Mouse (Mus musculus): ENCODE measurements around the gene Trpm6. TPM values are rescaled to one million over a fixed set of nuclear protein-coding genes. Genes with fewer than 3 reads are reported as not detected.

Trpm6 gene
- polyA plus RNA-seq, 1 experiment, result 0.19 TPM

DNA sequence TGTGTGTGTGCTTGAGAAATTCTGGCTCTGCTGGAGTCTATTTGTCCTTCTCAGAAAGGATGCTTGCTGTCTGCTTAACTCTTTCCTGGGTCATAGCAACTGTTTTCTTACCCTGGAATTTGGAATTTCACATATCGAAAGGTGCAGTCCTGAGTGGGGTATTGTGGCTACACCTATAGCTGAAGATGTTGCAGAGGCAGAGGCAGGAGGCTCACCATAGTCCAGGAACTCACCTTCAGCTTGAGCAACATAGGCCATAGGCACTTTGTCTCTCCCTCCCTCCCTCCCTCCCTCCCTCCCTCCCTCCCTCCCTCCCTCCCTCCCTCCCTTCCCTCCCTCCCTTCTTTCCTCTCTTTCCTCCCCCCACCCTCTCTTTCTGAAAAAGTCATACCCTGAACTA, 139.8 kb downstream of the Trpm6 start:
- DNase-seq (ENCODE audit: low spot score), result no peak

GRCm38 (mm10) chr19:18890216-18890615, 140.4 kb downstream of the Trpm6 start:
- DNase-seq (ENCODE audit: low spot score), result no peak

GRCm38 (mm10) chr19:18898238-18898637, 148.5 kb downstream of the Trpm6 start:
- DNase-seq (ENCODE audit: low spot score), result no peak

- no peak for DNase-seq (ENCODE audit: low spot score)
Observed at GRCm38 (mm10) chr19:18902041-18902693, 152.4 kb downstream of the Trpm6 start.

DNA sequence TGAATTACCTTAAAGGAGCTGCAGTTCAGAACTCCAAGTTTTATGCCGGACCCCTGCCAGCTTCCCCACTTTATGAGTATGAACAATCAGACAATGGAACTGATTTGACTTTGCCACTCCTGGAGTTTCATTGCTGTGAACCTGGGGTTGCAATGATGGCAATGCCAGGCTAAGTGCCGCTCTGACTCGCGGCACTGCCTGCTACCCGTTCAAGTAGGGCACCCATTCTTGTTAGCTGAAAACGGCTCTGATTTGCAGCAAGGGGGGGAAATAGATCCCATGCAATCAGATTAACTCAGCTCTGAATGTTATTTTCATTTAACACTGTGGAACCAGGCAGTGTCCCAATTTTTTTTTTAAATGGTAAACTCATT, 152.9 kb downstream of the Trpm6 start:
- DNase-seq (ENCODE audit: low spot score), result no peak

DNA sequence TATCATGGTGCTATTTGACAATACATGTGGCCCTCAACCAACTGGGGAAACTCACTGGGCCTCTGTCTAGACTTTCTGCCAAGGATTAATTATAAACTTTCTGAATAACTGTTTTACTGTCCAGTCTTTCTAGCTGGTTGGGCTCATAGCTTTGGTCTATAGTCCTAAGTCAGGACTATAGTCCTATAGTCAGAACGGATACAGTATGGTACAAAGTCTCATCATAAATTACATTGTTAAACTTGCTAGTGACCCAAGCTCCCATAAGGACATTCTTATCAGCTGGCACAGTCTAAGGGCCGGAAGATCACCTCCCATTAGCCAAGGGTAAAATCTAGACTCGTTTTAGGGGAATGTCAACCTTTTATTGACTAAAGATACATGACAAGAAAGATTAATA, 155.7 kb downstream of the Trpm6 start:
- no peak for DNase-seq (ENCODE audit: low spot score)

GRCm38 (mm10) chr19:18909641-18910040, 159.9 kb downstream of the Trpm6 start:
- no peak for DNase-seq (ENCODE audit: low spot score)

GRCm38 (mm10) chr19:18911755-18912340, 162.1 kb downstream of the Trpm6 start:
- DNase-seq (ENCODE audit: low spot score), result no peak

DNA sequence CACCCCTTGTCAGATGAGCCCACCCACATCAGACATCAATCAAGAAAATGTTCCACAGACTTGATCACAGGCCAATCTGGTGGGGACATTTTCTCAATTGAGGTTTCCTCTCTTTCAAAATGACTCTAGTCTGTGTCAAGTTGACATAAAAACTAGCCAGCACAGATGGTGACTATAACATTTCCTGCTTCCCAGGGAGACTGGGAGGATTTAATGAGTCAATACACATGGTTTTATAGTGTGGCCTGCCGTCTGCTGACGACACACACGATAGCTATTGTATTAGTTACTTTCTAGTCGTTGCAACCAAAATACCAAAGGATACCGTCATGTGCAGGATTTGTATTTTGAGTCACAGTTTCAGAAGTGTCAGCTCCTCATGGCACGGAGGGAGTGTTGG, 191.6 kb downstream of the Trpm6 start:
- DNase-seq (ENCODE audit: low spot score), result no peak

Other genes with a start within 250 kb of the Trpm6 start
- 85.0 and 103 TPM in 2 replicates for gene Ostf1, start 118.2 kb upstream of the Trpm6 start, polyA plus RNA-seq (2012; rRNA removed)
- gene Nmrk1, start 118.0 kb upstream of the Trpm6 start, polyA plus RNA-seq (2012; rRNA removed), result 12.6 and 14.7 TPM in 2 replicates
- 9.8 and 10.1 TPM in 2 replicates for gene Carnmt1, start 79.2 kb upstream of the Trpm6 start, polyA plus RNA-seq (2012; rRNA removed)
- gene D030056L22Rik, start 36.8 kb upstream of the Trpm6 start, polyA plus RNA-seq (2012; rRNA removed), result 15.6 and 21.1 TPM in 2 replicates